Mouse (Mus musculus) thymus, postnatal 14 days (tissue): ENCODE data around the gene Ap4e1.

ENCODE experiments used
- DNase-seq: peaks from one replicate; pipeline ENCODE4 v3.0.0; 2021

Gene Ap4e1

GRCm38 (mm10) chr2:127008469-127008998, at the start of gene Ap4e1:
Ap4e1 (plus strand) TSS chr2:127008717.
- peak; percentile 98 for DNase-seq

- no peak for DNase-seq
Measured at GRCm38 (mm10) chr2:126961696-126962095, 46.8 kb upstream of the Ap4e1 start.

GRCm38 (mm10) chr2:126977428-126977827, 31.1 kb upstream of the Ap4e1 start:
- DNase-seq: no peak

GRCm38 (mm10) chr2:126983221-126983620, 25.3 kb upstream of the Ap4e1 start:
- DNase-seq: no peak

GRCm38 (mm10) chr2:126989919-126990318, 18.6 kb upstream of the Ap4e1 start:
- DNase-seq: peak; percentile 60

GRCm38 (mm10) chr2:126992742-126993141, 15.8 kb upstream of the Ap4e1 start:
- no peak for DNase-seq

- DNase-seq: no peak
Measured at GRCm38 (mm10) chr2:126994384-126995166, 13.9 kb upstream of the Ap4e1 start.

- DNase-seq: peak; percentile 14
Measured at GRCm38 (mm10) chr2:126996737-126997136, 11.8 kb upstream of the Ap4e1 start.

GRCm38 (mm10) chr2:126998219-126998618, 10.3 kb upstream of the Ap4e1 start:
- DNase-seq: no peak

GRCm38 (mm10) chr2:127000406-127001324, 7.9 kb upstream of the Ap4e1 start:
- DNase-seq: no peak

- no peak for DNase-seq
Measured at GRCm38 (mm10) chr2:127004046-127004445, 4.5 kb upstream of the Ap4e1 start.

- peak; percentile 69 for DNase-seq
Measured at GRCm38 (mm10) chr2:127006634-127007370, 1.7 kb upstream of the Ap4e1 start.

GRCm38 (mm10) chr2:127007509-127007908, 1.0 kb upstream of the Ap4e1 start:
- DNase-seq: no peak

GRCm38 (mm10) chr2:127035006-127035605, 26.6 kb downstream of the Ap4e1 start:
- no peak for DNase-seq

GRCm38 (mm10) chr2:127037299-127037698, 28.8 kb downstream of the Ap4e1 start:
- DNase-seq: no peak

GRCm38 (mm10) chr2:127061471-127061870, 53.0 kb downstream of the Ap4e1 start:
- no peak for DNase-seq

- DNase-seq: no peak
Measured at GRCm38 (mm10) chr2:127068806-127069205, 60.3 kb downstream of the Ap4e1 start.

- no peak for DNase-seq
Measured at GRCm38 (mm10) chr2:127069781-127070434, 61.4 kb downstream of the Ap4e1 start.

GRCm38 (mm10) chr2:127070435-127070841, 61.9 kb downstream of the Ap4e1 start, which contains the start of gene Blvra:
Blvra (plus strand) TSS chr2:127070665.
- peak; percentile 92 for DNase-seq

- no peak for DNase-seq
Measured at GRCm38 (mm10) chr2:127070879-127071278, 62.4 kb downstream of the Ap4e1 start.

GRCm38 (mm10) chr2:127074116-127074515, 65.6 kb downstream of the Ap4e1 start:
- no peak for DNase-seq

- no peak for DNase-seq
Measured at GRCm38 (mm10) chr2:127077611-127078010, 69.1 kb downstream of the Ap4e1 start.
